Mouse (Mus musculus): ENCODE measurements around the gene Sgcb. TPM values are rescaled to one million over a fixed set of nuclear protein-coding genes. Genes with fewer than 3 reads are reported as not detected.
"Not testable (repeated sequence)": the region's sequence is repeated elsewhere in the genome, so short reads cannot be mapped to it uniquely, and the experiment has no call there.

Sgcb gene
- polyA plus RNA-seq, 1 experiment from 2014 or later = 29.1 TPM

DNA sequence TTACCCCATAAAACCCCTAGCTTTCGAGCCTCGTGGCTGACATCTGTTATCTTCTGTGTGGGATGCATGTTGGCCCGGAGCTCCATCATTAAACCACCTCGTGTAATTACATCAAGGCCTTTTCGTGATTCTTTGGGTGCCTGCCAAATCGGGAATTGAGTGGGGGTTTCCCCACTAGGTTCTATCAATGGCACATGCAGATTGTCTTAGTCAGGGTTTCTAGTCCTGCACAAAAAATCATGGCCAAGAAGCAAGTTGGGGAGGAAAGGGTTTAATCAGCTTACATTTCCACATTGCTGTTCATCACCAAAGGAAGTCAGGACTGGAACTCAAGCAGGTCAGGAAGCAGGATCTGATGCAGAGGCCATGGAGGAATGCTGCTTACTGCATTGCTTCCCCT lies 63.6 kb downstream of the Sgcb start:
- not testable (repeated sequence) for H3K27ac ChIP-seq (replicated peaks; ENCODE audit: low read depth, low read length); H3K9ac ChIP-seq (ENCODE audit: low read length); H3K9me3 ChIP-seq (ENCODE audit: control insufficient read depth, low read length); DNase-seq (ENCODE audit: low spot score); H3K36me3 ChIP-seq (ENCODE audit: control insufficient read depth, insufficient read depth, low read length); H3K4me3 ChIP-seq (ENCODE audit: low read depth, low read length); H3K4me1 ChIP-seq (ENCODE audit: control insufficient read depth, insufficient read depth, low read length); ATAC-seq (ENCODE audit: insufficient number of reproducible peaks, low FRiP score, low TSS enrichment, low read depth); H3K27me3 ChIP-seq (ENCODE audit: control insufficient read depth, insufficient read depth, low read length); H3K4me2 ChIP-seq (ENCODE audit: low read depth, severe bottlenecking)
- 82% methylated on average over 6 of the region's 6 CpGs for WGBS

Other genes with a start within 250 kb of the Sgcb start
- gene Cwh43, start 241.7 kb downstream of the Sgcb start, polyA plus RNA-seq (2014; fragmentation: Nextera tagmentation; extraction: Ambion mirVana) = not detected in 2 replicates
- gene Dcun1d4, start 166.8 kb downstream of the Sgcb start, polyA plus RNA-seq (2014; fragmentation: Nextera tagmentation; extraction: Ambion mirVana) = 55.7 and 56.9 TPM in 2 replicates
- not detected in 2 replicates for gene Lrrc66, start 15.3 kb downstream of the Sgcb start, polyA plus RNA-seq (2014; fragmentation: Nextera tagmentation; extraction: Ambion mirVana)
- gene Spata18, start 3.6 kb upstream of the Sgcb start, polyA plus RNA-seq (2014; fragmentation: Nextera tagmentation; extraction: Ambion mirVana) = 2.6 and 2.9 TPM in 2 replicates